Mouse (Mus musculus) urinary bladder, postnatal 36 days (tissue): ENCODE results near the gene Actl7b.

Experiments
- DNase-seq, 2 experiments: peaks; one replicate each; pipeline ENCODE4 v3.0.0; 2022; ENCODE audit warnings: low spot score in 2 of 2, mixed read lengths in 1 of 2

Actl7b gene

DNA sequence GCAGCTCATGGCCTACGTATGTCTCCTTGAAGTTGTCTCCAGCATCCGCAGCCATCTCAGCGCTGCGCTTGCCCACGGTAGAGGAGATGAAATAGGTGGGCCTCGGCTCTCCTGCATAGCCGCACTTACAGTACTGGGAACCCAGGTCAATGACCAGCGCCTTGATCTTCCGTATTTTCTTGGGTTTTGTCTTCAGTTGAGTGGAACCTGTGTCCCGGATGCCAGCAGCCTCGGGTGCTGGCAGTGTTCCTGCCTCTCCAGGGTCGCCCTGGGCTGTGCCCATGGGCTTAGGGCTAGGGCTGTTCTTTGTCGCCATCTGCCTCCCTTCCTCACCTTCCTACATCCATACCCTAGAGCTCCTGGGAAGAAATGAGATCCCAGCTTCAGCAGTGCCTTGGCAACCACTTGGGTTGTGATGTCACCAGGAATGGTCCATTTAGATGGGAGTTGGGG is at the start of gene Actl7b:
Gene Actl7b, minus strand, starts transcription at position 403 of the 453 bp plus-strand sequence.
- no peak for DNase-seq

DNA sequence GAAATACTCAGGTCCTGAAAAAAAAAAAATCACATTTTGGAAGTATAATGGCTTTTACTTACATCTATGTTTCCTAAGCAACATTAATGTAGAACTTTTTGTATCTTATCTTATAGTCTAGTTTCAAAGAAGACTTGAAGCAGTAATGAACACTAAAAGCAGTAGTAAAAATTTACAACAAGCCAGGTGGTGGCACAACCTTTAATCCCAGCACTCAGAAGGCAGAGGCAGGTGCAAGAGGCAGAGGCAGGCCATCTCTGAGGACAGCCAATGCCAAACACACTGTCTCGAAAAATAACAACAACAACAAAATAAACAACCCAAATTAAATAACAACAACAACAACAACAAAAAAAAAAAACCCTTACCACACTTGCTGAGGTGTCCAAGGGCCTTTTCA is 29.8 kb upstream of the Actl7b start:
- no peak for DNase-seq

DNA sequence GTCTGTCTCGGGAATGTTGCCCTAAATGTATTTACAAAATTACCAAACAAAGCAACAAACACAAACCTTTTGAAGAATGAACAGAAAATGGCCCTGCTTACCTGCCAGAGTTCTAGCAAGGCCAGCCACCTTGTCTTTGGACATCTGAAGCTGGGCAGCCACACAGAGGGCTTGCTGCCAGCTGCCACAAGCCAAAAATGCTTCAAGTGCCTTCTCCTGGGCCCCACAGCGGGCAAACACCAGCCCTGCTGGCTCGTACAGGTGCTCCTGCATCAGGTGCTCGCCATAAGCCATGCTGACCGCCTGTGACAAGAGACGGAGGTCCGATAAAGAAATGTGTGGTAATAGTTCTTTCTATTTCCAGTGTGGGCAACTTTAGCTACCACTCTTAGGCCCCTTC is 27.7 kb upstream of the Actl7b start:
- no peak for DNase-seq

DNA sequence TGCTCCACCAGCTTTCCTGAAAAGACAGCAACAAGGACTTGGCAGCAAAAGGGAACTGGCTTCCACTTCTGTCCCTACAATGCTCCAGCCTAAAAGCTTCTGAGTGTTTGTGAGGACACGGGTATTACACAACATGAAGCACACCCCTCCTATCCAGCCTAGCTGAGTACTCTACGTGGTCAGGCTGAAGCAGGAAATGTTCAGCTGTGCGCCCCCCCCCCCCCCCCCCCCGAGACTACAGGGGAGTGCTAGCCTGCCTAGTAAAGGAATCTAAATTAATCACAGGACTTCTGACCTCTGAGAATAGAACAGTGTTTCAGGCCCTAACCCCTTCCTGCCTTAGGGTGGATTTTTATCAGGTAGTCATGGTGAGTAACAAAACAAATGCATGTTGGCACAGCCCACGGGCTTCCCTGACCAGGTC is 26.6 kb upstream of the Actl7b start:
- no peak for DNase-seq

DNA sequence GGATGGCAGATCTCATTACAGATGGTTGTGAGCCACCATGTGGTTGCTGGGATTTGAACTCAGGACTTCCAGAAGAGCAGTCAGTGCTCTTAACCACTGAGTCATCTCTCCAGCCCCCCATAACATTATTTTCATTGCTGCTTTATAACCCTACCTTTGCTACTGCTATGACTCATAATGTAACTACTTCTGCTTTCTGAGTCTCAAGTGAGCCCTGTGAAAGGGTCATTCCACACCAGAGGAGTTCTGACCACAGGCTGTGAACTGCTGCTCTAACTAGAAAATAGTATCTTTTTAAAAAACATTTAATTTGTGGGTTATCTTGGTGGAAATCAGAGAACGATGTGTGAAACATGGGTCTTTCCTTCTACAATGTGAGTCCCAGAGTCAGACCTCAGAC is 16.4 kb upstream of the Actl7b start:
- no peak for DNase-seq

DNA sequence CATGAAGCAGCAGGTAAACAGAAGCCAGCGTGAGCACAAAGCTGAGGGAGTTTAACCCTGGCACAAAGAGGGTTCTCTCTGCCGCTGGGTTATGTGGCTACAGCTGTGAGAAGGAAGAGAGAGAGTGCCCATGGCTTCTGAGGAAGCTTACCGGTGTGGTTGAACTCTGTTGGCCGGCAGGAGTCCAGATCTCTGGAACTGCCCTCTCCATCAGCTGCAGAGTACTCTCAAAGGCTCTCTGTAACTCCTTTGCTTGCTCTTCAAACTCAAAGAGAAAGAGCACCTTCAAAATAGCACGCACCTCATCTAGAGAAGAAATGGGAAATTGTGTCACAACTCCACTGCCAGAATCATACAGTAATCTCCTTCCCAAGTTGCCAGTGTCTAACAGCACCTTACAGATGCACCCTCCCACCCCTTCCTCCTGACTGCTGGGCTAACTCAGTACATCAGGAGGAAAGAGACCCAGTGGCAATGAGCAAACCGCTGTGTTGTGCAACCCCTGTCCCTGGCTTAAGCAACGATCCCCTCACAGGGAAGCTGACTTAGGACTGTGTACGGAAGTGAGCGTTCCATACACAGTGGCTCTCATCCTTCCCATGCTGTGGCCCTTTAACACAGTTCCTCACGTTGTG is 15.8 kb upstream of the Actl7b start:
- DNase-seq = no peak

DNA sequence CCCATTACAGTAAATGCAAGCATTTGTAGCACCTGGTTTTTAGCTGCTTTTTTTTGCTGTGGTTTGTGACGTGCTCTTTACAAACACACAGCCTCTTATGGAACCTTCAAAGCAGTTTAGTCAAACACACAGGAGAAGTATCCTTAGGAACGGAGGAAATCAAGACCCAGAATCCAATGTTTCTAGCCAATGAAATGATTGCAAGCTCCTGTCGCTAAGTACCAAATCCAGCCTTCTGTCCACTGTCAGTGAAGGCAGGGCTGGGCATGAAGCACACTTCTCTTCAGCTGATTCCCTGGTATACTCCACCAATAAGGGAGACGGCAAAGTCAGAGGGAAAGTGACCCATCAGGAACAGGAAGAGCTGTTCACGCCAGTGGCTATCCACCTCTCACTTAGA is 14.8 kb upstream of the Actl7b start:
- no peak for DNase-seq

DNA sequence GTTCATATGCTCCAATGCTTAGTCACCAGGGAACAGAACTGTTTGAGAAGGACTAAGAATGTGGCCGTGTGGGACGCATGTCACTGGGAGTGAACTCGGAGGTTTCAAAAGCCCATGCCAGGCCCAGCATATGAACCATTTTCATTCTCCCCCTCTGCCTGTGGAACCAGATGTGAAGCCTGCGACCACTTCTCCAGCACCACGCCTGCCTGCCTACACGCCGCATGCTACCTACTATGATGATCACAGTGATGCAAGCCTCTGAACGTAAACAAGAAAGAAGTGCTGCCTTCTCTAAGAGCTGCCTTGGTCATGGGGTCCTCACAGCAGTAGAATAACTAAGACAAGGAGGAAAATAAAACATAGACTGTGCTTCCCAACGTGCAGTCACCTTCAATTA is 6.2 kb upstream of the Actl7b start:
- DNase-seq = no peak

DNA sequence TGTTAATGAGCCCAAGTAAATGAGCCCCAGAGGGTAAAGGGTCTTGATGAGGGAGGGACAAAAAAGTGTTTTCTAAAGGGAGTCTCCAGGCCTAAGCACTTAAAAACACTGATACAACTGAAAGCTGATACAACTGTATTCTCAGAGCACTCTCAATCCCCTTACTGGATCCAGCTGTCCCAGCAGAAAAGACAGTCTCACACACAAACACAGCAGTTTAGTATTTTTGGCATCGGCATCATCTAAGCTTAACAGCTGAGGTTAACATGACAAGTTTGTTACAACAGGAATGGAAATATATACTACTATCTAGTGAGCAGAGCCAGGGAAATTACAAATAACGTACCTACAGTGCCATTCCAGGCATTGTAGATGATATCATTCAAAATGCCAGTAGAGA is 5.1 kb upstream of the Actl7b start:
- no peak for DNase-seq

DNA sequence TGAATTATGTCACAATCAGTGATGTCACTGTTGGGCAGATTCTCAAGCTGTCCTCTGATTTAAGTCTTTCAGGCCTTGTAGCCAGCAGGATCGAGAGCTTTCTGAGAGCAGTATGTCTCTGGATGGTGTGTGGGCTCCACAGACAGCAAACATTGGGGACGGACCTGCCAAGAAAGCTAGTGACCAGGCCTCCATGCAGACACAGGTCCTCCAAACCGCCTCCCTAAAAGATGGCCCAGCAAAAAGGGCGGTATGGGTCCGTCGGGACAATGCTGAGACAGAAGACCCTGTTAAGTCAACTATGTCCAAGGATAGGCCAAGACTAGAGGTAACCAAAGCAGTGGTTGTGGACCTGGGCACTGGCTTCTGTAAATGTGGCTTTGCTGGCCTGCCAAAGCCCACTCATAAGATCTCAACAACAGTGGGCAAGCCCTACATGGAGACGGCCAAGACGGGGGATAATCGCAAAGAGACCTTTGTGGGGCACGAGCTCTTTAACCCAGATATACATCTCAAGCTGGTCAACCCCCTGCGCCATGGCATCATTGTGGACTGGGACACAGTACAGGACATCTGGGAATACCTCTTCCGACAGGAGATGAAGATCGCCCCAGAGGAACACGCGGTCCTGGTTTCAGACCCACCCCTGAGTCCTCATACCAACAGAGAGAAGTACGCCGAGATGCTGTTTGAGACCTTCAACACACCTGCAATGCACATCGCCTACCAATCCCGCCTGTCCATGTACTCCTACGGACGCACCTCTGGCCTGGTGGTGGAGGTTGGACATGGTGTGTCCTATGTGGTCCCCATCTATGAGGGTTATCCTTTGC is 2.3 kb upstream of the Actl7b start, which contains the start of gene Actl7a:
Gene Actl7a, plus strand, starts transcription at position 51 of the 833 bp plus-strand sequence.
- DNase-seq = no peak

DNA sequence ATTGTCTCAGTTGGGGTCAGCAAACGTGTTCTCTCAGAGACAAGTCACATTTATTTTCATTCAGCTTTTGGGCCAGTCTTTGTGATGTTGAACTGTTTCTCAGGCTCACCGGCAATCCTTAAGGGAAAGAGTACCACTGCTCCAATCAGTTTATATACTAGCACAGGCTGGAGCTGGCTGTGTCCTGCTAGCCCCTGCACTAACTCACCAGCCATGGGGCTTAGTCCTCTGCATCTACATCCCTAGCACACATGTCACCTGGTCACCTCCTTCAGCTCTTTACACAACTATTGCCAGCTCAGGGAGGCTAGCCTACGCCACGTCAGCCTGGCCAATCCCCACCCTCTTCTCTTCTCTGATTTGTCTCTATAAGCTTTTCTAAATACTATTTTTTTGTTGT is 1.5 kb upstream of the Actl7b start:
- no peak for DNase-seq

DNA sequence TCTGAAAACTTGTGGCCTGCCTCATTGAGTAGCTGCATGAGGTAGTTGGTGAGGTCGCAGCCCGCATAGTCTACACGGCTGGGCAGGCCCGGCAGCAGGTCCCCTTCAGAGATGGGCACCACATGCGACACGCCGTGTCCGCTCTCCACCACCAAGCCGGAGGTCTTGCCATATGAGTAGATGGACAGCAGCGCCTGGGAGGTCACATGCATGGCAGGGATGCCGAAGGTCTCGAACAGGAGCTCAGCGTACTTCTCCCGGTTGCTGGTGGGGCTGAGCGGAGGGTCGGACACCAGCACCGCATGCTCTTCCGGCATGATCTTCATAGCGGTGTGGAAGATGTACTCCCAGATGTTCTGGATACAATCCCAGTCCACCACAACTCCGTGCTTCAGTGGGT is 632 bp downstream of the Actl7b start:
- no peak for DNase-seq

DNA sequence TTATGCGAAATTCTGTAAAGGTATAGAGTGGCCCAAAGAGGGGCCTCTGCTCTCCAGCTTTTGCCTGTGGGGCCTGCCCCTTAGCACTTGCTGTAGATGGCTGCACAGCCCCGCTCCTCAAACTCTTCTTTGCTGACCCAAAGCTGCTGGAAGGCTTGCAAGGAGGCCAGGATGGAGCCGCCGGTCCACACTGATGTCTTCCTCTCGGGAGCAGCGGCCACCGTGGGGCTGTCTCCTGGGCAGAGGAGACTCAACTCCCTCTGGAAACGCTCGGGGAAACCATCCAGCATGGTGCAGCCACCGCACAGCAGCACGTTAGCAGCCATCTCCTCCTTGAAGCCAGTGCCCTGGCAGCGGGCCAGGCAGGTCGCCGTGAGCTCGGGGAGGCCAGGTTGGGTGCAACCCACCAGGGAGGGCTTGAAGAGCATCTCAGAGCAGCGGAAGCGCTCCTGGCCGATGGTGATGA is 1.2 kb downstream of the Actl7b start, which contains the start of gene Gm26657:
Gene Gm26657, plus strand, starts transcription at position 51 of the 466 bp plus-strand sequence.
- DNase-seq = no peak

DNA sequence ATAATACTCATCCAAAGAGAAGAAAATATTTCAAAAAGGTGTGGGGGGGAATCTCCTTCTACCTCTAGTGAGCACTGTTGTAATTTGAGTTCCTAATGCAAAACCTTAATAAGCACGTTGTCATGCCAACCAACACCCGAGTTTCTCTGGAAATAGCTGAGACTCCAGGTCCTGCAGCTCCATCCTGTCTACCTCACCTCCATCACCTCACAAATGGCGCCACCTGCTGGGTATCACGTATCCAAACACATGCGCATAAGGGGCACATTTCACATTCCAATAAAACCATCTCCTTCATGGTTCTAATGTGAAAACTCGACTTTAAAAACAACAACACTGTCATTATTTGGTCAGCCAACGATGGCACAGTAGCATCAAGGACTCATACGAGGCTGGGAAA is 15.4 kb downstream of the Actl7b start:
- DNase-seq = no peak

DNA sequence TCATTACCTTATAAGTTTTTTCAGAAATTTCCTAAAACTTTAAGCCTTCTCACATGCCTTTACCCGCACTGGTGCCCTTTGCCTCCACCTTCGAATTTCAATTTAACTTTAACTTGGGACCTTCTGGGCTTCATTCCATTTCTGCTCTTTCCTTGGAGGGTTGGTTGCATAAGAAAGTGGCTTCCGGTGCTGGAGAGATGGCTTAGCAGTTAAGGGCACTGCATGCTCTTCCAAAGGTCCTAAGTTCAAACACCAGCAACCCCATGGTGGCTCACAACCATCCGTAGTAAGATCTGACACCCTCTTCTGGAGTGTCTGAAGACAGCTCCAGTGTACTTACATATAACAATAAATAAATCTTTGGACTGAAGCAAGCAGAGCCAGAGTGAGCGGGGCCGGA is 18.0 kb downstream of the Actl7b start:
- DNase-seq = no peak

DNA sequence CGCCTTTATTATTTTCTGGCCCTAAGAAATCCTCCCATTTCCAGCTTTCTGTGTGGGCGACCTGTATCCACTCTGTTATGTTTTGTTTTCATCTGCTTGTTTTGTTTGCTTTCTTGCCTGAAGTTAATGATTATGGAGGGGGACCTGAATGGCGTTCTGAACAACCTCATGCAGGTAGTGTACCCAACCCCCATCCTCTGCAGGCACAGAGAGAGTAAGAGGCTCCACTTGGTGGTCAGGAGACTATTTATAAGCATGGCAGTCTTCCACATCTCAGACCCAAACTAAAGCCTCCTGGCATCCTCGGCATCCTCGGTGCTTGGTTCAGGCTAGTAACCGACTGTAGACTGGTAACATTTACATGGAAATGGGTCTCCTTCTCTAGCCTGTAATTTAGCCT is 18.9 kb downstream of the Actl7b start:
- no peak for DNase-seq

DNA sequence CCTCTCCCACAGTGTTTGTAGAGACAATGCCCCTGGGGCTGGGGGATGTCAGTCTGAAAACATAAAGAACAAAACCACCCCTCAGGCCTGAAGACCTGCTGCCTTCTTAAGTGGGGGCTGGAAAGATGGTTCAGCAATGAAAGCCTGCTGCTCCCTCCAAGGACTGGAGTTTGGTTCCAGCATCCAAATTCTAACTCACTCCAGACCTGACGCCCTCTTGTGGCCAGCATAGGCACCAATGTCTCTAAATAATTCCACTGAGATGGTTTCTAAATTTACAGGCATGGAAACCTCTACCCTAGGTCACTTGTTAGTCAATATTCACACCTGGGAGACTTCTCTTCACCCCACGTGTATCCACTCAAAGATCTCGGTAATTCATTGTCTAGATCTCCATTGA is 19.8 kb downstream of the Actl7b start:
- no peak for DNase-seq

DNA sequence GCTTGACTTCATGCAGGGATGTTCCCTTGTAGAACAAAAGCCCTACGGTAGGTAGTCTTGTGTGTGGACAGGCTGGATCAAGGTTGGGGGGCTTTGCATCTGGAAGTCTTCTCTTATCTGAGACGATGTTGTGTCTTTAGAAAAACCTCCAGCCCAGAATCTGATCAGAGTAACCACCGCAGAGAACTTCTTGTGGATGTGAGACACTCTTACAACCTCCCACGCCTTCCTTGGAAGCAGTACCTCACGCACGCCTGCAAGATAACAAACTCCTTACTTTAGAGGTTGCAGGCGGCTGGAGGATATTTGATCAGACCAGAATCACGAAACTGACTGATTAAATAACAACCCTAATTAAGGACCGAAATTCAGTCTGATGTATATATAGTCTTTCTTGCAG is 20.8 kb downstream of the Actl7b start:
- DNase-seq = no peak

DNA sequence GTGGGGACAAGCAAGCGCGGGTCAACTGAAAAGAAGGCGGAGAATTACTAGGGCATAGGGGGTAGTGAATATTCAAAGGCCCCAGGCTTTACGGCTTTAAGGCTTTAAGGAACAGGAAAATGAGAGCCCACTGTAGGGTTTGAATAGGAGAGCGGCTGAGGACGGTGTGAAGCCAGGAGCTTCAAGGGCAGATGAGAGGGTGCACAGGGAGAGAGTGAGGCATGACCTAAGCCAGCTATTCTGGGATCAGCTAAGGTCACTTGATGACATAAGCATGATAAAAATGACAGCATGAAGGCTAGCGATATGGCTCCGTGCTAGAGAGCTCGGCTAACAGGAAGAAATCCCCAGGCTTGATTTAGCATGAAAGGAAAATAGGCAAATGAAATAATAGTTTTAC is 21.8 kb downstream of the Actl7b start:
- DNase-seq = no peak

DNA sequence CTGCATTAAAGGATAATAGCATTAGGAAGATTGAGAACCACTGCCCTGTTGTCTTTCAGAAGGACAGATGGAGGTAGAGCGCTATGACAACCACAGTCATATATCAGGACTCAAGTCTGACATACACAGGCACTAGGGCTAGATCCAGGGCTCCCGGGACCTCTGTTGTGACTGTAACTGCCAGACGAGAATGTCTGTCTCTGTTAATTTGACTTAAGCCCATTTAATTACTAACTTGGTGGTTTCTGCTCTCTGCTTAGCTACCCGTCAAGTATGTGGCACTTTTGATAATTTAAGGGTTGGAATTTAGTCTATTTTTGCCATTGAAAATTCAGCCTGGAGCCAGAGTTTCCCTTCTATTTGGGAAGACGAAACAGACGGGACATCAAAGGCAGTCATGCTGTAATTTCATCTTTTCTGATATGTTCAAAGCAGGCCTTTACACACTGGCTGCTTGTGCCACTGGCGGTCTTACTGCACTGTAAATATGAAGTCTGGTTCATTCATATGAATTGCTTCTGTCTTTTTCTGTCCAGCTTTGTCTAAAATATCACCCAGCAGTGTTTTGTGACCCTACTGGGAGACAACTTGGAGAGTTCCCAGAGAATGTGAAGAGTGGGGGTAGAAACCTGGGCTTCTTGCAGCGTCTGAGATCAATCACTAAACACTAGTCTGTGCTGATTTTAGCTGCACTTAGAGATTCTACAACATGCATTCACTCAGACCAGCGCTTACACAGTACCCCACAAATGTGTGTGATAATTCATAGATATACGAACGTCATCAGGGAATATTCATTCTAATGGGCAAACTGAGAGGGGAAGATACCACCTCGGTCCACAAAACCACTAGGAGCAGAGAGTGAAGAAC is 22.4 kb downstream of the Actl7b start:
- no peak for DNase-seq

DNA sequence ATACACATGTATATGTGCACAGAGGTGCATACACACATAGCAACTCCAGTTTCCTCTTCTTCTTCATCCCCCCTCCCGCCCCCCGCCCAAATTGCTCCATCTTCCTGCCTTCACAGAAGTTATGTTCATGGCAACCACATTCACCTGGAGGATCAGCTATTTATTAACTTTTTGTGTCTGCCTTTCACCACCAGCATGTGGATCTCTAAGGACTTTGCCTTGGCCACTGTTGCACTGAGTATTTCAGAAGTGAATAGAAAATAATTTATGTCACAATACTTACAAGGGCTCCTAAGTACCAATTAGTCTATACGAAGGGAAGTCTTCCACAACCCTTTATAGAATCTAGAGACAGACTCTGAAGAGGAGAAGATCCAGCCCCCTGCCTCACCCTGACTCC is 23.3 kb downstream of the Actl7b start:
- DNase-seq = no peak

DNA sequence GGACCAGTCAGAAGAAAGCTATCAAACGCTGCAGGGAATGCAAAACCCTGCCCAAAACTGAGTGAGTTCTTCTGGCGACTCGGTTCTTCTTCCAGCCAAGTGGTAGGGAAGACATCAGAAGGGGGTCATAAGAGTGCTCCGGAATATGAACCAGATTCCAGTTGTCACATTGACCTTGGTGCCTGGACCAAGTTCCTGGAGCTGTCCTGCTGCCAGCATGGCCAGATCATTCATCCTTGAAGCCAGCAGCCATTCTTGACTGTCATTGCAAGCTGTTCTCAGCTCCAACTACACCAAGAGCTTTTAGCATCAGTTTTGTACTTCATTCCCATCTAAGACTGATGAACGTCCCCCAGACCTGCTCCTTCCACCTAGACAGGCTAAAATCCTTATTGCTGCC is 24.4 kb downstream of the Actl7b start:
- no peak for DNase-seq
